Mouse (Mus musculus): Measurements from ENCODE around the gene Naip6.
"Not testable (repeated sequence)": the region's sequence is repeated elsewhere in the genome, so short reads cannot be mapped to it uniquely, and the experiment has no call there.

Naip6 gene

DNA sequence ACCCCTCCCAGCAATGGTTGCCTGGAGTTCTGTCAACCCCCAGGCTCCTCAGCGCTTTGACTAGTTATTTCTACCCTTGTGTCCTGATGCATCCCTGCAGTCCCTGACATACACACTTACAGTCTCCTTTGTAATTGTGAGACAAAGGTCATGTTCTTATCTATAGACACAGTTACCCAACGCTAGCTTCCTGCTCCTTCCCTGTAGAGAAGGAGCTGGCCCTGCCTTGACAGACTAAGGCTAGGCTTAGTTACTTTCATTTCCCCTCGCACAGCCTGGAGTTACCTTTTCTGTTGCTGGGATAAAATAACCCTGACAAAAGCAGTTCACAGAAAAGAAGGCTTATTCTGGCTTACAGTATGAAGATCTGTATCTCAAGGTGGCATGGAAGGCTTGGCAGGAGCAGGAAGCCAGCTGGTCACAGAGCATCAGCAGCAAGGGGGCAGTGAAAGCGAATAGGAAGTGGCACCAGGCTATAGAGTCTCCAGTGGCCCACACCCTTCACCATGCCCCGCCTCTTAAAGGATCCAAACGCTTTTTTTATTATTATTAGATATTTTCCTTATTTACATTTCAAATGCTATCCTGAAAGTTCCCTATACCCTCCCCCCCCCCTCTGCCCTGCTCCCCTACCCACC lies at the start of gene Naip6:
Gene Naip6 (minus strand): TSS at position 419 of the 638 bp plus-strand sequence.
- DNase-seq, result not testable (repeated sequence)

- not testable (repeated sequence) for DNase-seq
Measured at GRCm38 (mm10) chr13:100352315-100352714, 34.8 kb upstream of the Naip6 start.

- DNase-seq, result not testable (repeated sequence)
Measured at GRCm38 (mm10) chr13:100349510-100350173, 32.2 kb upstream of the Naip6 start.

DNA sequence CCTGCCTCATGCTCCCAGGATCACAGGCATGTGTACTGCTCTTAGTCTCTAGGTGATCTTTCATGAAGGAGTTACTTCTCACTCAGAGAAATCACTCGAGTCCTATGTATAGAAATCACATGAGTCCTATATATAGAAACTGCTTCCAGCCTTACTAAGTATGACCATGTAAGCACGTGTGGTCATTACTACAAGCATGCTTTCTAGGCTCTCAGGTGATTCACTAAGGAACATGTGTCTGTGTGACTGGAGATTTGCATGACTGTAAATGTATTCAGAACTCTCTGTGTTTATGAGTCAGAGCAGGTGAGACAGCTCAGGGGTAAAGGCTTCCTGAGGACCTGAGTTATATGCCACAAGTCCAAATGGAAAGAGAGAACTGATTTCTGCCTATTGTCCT lies 24.3 kb upstream of the Naip6 start:
- no peak for DNase-seq

GRCm38 (mm10) chr13:100331728-100332127 lies 14.3 kb upstream of the Naip6 start:
- DNase-seq, result not testable (repeated sequence)

GRCm38 (mm10) chr13:100328899-100329298 lies 11.4 kb upstream of the Naip6 start:
- not testable (repeated sequence) for DNase-seq

GRCm38 (mm10) chr13:100328029-100328428 lies 10.6 kb upstream of the Naip6 start:
- not testable (repeated sequence) for DNase-seq

- not testable (repeated sequence) for DNase-seq
Measured at GRCm38 (mm10) chr13:100322266-100322837, 4.9 kb upstream of the Naip6 start.

DNA sequence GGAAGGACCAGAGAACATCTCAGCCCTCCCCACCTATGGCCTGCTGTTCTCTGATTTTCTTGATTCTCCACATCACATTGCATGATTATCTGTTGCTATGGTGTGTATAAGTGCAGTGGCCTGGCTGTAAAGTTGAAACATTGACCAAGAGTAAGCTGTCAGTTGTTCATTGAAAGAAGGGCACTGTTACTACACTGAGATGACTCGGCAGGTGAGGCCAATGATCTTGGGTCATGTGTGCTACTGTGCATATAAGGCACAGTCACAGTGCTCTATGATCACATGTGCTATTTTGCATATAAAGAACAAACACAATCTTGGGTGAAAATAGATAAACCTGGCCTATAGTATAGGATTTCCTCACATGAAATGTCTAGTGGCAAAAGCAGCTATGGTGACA lies 32.9 kb downstream of the Naip6 start:
- DNase-seq, result no peak

DNA sequence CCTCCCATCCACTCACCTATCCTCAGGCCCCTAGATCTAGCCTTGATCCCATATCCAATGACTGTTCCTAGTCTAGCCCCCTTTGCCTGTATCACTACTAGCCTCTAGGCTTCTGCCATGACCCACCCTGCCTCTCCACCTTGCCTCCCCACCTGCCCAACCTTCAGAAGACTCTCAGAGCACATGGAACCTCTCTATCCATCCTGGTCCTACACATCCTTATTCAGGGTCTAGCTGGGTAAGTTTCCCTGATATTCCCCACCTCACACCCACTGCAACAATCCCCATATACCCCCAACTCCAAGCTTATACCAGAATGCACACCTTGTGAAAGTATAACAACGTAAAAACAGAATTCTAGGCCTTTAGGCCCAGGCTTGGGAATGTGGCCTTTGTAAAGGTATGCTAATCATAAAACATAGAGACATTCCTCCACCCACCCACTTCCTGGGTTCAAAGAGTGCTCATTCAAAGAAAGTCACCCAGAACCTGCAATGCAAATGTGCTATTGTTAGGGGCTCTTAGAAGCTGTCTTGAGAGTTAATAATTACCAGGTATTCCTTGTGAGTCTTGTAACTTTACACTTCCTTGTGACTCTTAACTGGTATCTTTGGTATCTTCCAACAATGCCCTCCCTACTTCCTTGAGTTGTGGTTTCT lies 45.9 kb downstream of the Naip6 start:
- DNase-seq, result not testable (repeated sequence)

- DNase-seq, result not testable (repeated sequence)
Measured at GRCm38 (mm10) chr13:100256996-100257395, 60.5 kb downstream of the Naip6 start.

GRCm38 (mm10) chr13:100255925-100256324 lies 61.5 kb downstream of the Naip6 start:
- DNase-seq, result not testable (repeated sequence)

GRCm38 (mm10) chr13:100251897-100252296 lies 65.6 kb downstream of the Naip6 start:
- not testable (repeated sequence) for DNase-seq

DNA sequence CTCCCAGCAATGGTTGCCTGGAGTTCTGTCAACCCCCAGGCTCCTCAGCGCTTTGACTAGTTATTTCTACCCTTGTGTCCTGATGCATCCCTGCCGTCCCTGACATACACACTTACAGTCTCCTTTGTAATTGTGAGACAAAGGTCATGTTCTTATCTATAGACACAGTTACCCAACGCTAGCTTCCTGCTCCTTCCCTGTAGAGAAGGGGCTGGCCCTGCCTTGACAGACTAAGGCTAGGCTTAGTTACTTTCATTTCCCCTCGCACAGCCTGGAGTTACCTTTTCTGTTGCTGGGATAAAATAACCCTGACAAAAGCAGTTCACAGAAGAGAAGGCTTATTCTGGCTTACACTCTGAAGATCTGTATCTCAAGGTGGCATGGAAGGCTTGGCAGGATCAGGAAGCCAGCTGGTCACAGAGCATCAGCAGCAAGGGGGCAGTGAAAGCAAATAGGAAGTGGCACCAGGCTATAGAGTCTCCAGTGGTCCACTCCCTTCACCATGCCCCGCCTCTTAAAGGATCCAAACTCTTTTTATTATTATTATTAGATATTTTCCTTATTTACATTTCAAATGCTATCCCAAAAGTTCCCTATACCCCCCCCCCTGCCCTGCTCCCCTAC lies 70.5 kb downstream of the Naip6 start:
- DNase-seq, result not testable (repeated sequence)

DNA sequence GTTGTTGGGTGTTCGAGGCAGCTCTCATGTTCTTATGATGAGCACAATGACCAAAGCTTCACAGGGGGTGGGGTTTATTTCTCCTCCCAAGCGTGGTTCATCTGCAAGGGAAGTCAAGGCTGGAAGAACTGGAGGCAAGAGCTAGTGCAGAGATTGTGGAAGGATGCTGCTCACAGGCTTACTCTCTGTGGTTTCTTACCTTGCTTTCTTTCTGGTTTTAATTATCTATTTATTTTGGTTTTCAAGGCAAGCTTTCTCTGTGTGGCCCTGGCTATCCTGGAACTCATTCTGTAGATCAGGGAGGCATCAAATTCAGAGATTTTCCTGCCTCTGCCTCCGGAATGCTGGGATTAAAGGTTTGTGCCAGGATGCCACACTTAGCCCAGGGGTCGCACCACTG lies 71.3 kb downstream of the Naip6 start, which contains the start of gene Naip5:
Gene Naip5 (minus strand): TSS at position 101 of the 400 bp plus-strand sequence.
- DNase-seq, result not testable (repeated sequence)

DNA sequence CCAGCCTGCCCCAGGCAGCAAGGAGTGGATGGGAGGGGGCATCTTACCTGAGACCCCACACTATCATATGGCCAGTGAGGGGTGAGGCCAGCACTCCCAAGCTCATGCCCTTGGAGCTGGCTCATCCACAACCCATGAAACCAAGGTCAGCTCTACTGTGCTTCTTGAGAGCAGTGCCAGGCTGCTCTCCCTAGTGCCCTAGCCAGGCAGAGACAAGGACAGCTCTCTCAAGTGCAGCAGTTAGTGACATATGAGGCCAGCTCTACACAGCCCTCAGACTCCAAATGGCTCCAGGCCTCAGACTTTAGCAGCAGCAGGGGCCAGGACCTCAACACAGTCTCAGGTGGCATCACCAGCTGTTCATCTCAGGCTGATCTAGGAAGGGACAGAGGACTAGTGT lies 73.8 kb downstream of the Naip6 start:
- DNase-seq, result no peak

Measured in cerebellum, postnatal 10 days (tissue).